Mouse (Mus musculus) cerebellum, postnatal 36 days (tissue): ENCODE measurements around the gene Prkacb.

Experiments used
- DNase-seq, 2 experiments: peaks; one replicate each; pipeline ENCODE4 v3.0.0; 2021 to 2022; ENCODE audit warnings: mixed read lengths in 2 of 2

The Prkacb gene

DNA sequence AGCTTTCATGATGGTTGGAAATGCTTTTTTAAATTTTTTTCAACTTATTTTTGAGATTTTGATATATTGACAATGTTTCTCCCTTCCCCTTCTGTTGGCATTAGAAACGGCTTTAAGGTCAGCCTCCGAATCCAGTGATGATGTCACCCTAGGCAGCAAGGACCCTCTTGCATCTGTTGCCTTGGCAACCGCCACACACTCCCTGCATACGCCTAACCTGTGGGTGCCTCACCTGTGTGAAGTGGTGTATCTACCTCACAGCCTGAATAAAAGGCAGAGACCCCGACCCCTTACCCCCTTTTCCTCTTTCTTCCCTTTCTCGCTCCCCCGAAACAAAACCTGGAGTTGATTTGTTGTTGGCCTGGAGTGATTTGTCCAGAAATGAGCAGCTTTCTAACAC, 100.5 kb downstream of the Prkacb start:
- no peak for DNase-seq

GRCm38 (mm10) chr3:146711559-146711958, 101.2 kb downstream of the Prkacb start:
- DNase-seq, result no peak

DNA sequence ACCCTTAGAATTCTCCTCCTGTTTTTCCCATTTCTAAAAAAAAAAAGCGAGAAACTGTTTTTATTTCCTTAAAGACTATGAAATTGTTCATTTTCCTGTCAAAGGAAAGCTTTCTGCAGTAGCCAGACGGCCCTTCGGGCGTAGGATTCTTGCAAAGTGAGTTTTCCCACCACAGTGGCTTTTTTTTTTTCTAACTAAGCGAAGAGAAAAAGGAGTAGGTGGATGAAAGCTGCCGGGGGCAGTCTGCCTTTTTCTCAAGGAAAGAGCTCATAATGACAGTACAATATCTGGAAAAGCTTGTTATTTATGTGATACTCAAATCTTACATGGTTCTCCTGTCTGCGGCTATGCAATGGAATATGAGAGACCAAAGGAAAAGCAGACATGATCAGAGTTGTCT, 101.7 kb downstream of the Prkacb start:
- no peak for DNase-seq

- no peak for DNase-seq
Observed at GRCm38 (mm10) chr3:146709086-146709485, 103.7 kb downstream of the Prkacb start.

DNA sequence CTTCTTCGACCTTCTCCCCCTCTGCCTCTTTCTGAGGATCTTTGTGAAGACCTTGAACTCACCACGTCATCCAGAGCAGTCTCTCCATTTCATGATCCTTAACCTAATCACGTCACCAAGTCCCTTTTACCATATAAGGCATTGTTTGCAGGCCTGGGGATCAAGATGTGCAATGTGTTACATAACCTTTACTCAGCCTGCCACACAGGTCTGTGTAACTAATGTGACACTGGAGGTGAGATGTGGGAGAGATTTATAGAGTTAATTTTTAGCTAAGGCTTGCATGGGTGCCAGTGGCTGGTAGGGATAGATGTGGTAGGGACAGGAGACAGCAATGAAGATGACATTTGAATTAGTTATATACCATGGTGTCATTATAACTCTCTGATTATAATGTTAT, 104.4 kb downstream of the Prkacb start:
- DNase-seq, result no peak

DNA sequence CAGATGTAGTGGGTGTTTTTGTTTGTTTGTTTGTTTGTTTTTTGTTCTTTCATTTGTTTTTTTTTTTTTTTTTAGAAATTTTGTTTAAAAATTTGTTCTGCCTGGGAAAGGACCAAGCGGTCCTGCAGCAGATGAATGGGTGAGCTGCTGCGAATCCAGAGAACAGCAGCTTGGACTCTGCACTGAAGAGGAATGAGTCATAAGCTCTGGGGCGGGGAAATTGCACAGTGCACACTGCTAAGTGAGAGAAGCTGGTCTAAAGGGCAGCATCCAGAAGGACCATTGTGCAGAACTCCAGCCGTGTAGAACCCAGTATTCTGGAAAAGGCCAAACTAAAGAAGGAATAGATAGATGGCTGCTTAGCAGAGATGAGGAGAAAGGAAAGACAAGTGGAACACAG, 108.7 kb downstream of the Prkacb start:
- DNase-seq, result no peak

- no peak for DNase-seq
Observed at GRCm38 (mm10) chr3:146700051-146700450, 112.7 kb downstream of the Prkacb start.

DNA sequence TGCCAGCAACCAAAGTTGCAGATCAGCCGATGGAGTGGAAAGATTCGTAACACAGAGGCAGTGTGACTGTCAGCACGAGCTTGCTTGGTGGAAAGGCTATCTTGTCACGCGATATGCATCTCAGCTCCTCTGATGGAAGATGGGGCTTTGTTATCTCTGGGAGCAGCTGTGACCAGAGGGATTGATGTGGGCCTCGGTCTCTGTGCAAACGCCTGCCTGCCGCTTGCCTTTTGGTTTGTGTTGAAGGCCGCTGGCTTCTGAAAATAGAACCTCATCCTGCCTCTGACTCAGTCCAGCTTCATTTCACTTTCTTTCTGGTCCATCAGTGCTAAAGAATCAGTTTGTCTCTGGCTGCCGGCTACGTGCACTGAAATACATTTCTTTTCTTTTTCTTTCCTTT, 113.8 kb downstream of the Prkacb start:
- DNase-seq, result no peak

DNA sequence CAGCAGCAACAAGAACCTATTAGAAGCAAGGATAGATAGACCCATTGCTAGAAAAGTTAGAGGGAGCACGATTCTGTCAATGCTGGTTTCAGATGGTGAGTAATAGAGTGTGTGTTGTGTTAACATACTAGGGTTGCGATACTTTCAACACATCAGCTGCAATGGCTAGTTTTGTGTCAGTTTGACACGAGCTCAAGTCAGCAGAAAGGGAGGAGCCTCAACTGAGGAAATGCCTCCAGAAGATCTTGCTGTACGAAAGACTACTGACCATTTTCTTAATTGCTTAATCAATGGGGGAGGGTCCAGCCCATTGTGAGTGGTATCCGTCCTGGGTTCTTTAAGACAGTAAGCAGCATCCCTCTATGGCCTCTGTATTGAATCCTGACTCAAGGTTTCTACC, 120.2 kb downstream of the Prkacb start:
- DNase-seq, result no peak

DNA sequence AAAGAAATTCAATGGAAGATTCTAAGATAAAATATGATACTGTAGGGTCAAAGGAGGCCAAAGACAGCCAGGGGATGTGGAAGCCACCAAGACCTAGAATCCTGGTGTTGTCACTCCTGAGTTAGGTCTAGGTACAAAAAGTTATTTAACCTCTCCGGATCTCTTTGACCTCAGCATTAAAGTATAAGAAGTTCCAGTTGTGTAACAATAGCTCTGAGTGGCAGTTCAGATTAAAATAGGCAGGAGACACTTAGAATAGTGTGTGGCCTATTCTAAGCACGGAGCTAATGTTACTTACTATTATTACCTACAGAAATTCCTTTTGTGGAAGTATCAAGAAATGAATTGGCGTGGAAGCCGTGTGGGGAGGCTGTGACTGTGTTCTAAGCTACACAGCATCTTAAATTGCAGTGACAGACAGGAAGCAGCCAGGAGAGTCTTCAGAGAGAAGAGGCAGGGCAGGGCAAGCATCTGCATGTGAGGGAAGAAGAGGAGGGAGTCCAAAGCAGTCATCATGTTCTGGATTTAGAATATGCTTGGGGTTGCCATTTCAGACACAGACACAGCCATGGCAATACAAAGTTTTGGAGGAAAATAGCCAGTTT, 125.6 kb downstream of the Prkacb start:
- DNase-seq, result no peak

DNA sequence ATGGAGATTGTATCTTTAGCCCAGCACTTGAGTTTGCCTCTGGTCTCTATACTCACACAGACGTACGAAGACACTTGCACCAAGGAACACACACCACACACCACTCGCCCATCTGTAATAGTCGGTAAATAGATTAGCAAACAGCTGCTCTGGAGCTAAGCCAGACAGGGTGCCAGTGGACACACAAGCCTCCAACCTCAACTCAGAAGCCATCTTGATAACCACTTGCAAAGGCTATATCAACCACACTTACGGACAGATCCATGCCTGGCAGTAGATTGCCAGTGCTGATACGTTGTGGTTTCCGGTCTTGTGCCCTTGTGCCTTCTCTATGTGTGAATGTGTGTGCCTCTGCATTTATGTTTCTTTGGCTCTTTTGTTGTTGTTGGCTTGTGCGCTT, 126.4 kb downstream of the Prkacb start:
- DNase-seq, result no peak

- peak; percentile 19 to 28 for DNase-seq
Observed at GRCm38 (mm10) chr3:146684811-146685675, 127.7 kb downstream of the Prkacb start, which contains the start of gene Samd13. Gene Samd13, minus strand, starts transcription at chr3:146685592.

DNA sequence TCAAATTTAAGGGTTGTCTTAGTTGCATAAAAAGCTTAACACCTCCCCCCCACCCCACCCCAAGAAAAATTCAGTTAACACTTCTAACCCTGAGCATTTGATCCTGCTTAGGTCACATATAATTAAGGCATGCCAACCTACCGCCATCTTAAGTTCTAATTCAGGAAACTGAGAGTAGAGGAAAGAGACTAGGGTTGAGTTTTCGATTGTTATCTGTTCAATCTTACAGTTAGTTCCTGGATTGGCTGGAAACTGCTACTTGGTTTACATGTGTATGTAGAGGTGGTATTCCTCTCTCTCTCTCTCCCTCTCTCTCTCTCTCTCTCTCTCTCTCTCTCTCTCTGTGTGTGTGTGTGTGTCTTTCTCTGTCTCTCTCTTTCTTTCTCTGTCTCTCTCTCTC, 129.7 kb downstream of the Prkacb start:
- no peak for DNase-seq

DNA sequence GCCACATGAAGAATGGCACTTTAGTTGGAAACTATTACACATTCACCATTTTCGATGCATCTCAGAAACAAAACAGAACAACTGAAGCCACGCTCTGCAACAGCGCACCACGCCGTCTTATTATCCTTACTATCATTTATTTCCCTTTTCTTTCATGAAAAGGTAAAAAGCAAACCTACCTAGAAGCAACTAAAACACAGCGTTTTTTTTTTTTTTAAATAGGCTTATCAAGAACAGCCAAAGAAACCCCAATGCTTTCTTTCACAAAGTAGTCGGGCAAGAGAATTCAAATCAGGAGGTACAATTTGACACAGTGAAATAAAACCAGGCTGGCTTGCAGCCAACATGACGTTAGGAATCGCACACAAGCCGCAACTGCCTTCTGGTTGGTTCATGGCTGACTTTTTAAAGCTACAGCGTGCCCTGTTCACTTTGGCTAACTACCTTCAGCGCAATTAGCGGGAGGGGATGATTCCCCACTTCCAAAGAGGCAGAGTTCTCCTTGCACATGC, 130.6 kb downstream of the Prkacb start:
- peak; percentile 36 to 46 for DNase-seq

- DNase-seq, result no peak
Observed at GRCm38 (mm10) chr3:146681696-146682095, 131.1 kb downstream of the Prkacb start.

DNA sequence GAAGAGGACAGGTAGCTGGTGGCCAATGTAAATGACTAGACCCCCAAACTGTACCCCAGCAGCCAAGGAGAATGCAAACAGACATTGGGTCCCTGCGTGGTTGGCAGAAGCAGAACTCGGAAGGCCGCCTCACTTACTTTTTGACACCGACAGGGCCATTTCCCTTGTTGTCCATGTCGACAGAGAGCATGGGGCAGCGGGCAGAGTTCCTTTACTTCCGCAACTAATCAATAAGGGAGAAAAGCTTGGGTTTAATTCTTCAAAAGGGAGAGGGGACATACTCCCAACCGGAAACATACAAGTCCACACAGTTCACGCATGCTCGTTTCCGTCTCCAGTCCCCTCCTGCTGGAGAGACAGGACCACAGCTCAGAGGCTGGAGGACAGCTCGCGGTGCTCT, 132.2 kb downstream of the Prkacb start:
- no peak for DNase-seq

GRCm38 (mm10) chr3:146679646-146680045, 133.1 kb downstream of the Prkacb start:
- no peak for DNase-seq
